Mouse (Mus musculus): ENCODE measurements around the gene Slc35a3.
"Not testable (repeated sequence)": the region's sequence is repeated elsewhere in the genome, so short reads cannot be mapped to it uniquely, and the experiment has no call there.

The Slc35a3 gene

GRCm38 (mm10) chr3:116712436-116712881 lies at the start of gene Slc35a3:
Gene Slc35a3 (minus strand): TSS chr3:116712831.
- no peak for DNase-seq

GRCm38 (mm10) chr3:116752818-116753217 lies 40.2 kb upstream of the Slc35a3 start:
- DNase-seq = no peak

- peak; percentile 60 for DNase-seq
These were observed 38.7 kb upstream of the Slc35a3 start for GRCm38 (mm10) chr3:116751191-116751860.

GRCm38 (mm10) chr3:116748391-116749170 lies 36.0 kb upstream of the Slc35a3 start:
- DNase-seq = peak; percentile 49

DNA sequence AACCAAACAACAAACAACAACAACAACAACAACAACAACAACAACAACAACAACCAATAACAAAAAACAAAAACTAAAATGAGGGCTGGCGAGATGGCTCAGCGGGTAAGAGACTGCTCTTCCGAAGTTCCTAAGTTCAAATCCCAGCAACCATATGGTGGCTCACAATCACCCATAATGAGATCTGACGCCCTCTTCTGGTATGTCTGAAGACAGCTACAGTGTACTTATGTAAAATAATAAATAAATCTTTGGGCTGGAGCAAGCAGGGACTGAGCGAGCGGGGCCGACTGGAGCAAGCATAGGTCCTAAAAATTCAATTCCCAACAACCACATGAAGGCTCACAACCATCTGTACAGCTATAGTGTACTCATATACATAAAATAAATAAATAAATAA lies 35.0 kb upstream of the Slc35a3 start:
- not testable (repeated sequence) for DNase-seq

- DNase-seq = no peak
These were observed 28.3 kb upstream of the Slc35a3 start for GRCm38 (mm10) chr3:116740963-116741362.

DNA sequence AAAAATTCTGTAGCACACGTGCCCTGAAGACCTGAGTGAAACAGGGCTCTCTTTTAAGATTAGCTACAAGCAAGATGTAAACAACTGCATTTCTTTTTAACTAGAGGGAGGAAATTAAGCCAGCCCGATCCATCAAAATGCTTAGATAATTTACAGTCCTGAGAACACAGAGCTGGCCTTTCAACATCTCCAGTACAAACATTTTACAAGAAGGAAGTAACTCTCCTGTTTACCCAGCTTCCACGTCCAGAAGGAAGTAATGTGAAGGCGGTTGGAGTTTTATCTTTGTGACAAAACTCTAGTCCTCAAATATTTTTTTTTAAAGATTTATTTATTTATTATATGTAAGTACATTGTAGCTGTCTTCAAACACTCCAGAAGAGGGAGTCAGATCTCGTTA lies 27.5 kb upstream of the Slc35a3 start:
- no peak for DNase-seq

DNA sequence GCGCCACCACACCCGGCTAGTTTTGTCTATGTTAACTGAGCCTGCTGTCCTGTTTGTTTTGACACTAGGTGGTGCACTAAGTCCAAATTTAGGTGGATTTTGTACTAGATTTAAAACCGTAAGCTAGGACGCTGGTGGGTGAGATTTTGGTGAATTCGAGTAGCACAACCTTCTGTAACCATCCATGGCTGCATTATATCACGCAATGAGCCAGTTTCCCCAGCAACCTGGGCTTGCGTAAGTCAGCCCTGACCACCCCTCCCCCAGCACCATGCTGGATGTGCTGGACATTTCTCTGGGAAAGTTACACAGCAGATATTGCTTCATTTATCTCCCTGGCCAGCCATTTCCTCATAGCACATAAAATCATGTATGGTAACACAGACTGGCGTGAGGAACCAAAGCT lies 24.7 kb upstream of the Slc35a3 start:
- DNase-seq = no peak

DNA sequence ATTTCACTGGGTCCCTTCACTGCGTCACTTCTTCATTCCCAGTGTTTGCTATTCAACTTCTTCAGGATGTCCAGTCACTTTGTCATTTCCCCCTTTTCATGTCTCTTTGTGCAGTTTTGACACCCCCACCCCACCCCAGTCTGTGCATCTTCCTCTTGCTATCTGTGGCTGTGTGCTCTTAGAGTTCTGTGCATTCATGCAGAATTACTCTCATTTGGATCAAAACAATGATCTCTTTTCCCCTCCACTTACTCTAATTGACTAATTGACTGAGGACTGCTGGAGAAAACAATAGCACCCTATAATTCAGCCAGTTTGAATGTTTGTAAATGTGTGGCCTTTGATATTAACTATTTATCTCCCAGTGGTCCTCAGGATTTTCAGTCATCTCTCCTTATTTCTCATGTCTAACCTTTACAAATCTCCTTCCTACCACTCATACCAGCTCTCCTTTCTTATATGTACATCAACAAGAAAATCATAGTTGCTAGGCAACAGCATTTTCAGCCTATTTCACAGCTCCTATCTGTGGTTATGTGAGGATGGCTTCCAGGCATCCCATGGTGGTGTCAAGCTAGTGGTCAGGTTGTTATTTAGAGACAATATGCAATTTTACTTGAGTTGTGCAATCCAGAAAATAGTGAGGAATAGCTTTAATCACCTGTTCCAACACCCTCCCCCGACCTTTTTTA lies 17.0 kb upstream of the Slc35a3 start:
- DNase-seq = no peak

- no peak for DNase-seq
These were observed 14.2 kb upstream of the Slc35a3 start for GRCm38 (mm10) chr3:116726807-116727206.

- DNase-seq = no peak
These were observed 11.2 kb upstream of the Slc35a3 start for GRCm38 (mm10) chr3:116723496-116724481.

GRCm38 (mm10) chr3:116722980-116723379 lies 10.3 kb upstream of the Slc35a3 start:
- DNase-seq = peak; percentile 24

- no peak for DNase-seq
These were observed 6.3 kb upstream of the Slc35a3 start for GRCm38 (mm10) chr3:116718951-116719350.

DNA sequence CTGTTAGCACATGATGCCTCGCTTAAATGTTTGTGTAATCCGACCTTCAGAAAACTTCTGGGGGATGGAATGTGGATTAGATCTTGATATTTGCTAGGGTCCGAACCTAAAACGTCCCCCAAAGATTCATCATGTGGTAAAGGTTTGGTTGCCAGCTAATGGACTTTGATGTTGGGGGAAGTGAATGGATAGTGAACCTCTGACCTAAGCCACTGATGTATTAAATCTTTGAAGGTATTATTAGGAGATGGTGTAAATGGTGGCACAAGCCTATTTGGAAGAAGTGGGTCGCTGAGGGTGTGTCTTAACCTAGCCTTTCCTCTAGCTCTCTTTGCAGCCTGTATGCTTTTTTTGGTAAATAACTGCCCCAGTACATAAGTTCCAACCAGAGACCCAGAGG lies 400 bp upstream of the Slc35a3 start:
- DNase-seq = peak; percentile 7

GRCm38 (mm10) chr3:116711624-116712435 lies 801 bp downstream of the Slc35a3 start:
- peak; percentile 87 for DNase-seq

GRCm38 (mm10) chr3:116710941-116711340 lies 1.7 kb downstream of the Slc35a3 start:
- no peak for DNase-seq

GRCm38 (mm10) chr3:116705637-116706204 lies 6.9 kb downstream of the Slc35a3 start:
- no peak for DNase-seq

DNA sequence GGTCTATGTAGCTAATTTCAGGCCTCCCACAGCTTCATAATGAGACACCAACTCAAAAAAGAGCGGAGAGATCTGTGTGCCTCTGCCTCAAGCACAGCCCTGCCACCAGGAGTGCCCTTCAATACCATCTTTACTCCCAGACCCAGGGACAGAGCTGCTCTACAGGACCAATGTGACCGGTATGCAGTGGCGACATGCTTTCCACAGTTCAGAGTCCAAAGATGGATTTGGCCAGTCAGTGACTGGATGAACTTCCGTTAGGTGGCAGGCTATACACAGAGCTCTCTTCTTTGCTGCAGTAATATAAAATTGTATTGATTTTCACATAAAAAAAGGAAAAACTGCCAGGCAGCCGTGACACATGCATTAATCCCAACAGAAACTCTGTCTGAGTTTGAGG lies 8.8 kb downstream of the Slc35a3 start:
- peak; percentile 8 for DNase-seq

DNA sequence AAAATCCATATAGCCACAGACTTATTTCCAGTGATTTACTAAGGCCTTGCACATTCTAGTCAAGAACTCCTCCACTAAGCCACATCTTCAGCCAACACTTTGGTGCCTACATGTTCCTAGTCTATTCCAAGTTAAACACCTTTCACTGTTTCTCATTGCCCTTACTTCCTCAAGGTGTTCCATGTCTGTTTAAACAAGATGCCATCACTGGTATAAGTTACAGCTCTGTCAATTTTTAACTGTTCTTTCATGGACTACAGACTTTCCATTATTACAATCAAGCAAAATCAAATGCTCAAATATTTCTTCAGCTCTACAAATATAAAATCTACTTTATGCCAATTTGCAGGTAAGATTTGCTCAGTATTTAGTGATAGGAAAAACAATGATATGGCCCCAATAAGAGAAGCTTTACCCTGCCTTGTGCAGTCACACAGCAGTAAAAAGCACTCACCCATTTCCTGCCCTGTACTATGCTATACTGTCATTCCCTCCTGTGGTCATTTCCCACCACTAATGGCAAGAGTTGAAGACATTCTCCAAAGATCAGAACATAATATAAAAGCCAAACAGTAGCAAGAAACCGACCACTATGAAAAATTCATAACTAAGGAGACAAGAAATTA lies 9.9 kb downstream of the Slc35a3 start:
- no peak for DNase-seq

GRCm38 (mm10) chr3:116701601-116702000 lies 11.0 kb downstream of the Slc35a3 start:
- DNase-seq = no peak

- DNase-seq = peak; percentile 13
These were observed 13.8 kb downstream of the Slc35a3 start for GRCm38 (mm10) chr3:116698786-116699185.

Data from kidney, postnatal 14 days (tissue).